ENCODE assay signal across 19 mouse cellular contexts in genomic region chr11:50354162-50354561, GRCm38 (mm10). TPM values are rescaled to one million over a fixed set of nuclear protein-coding genes. Genes with fewer than 3 reads are reported as not detected.
DNase-seq lines count a peak whose midpoint lies in the region; ATAC-seq and TF ChIP-seq lines count a peak whose summit lies in the region.
"Had no signal": no experiment of that assay in that cellular context is flagged by ENCODE, and none has a peak within 500 bp of the region (broad histone marks: within the 10 kb centered on the region; RNA-seq: fewer than 3 reads in every experiment).

TSS of gene Cby3 (plus strand) at chr11:50354462.

- peak within 1 kb of the TSS; percentile 89 for H3K27ac ChIP-seq in kidney, postnatal 0 days
- H3K27ac ChIP-seq in liver, embryonic 16.5 days (ENCODE audit: low read length): peak within 1 kb of the TSS; percentile 22; the same call in 1 of the 2 replicates
- H3K27ac ChIP-seq: forebrain, embryonic 13.5 days; hindbrain, embryonic 13.5 days; midbrain, embryonic 15.5 days; neural tube, embryonic 15.5 days had no signal

- TF ChIP-seq CTCF in kidney, postnatal 0 days (IDR thresholded peaks at IDR 0.05; ENCODE audit: low read depth): peak; percentile 40
- peak; percentile 23; the same call in 1 of the 2 replicates for TF ChIP-seq CTCF in E14TG2a.4 (conservative IDR thresholded peaks at IDR 0.05; ENCODE audit: low read length)

- no peaks in the 10 kb centered on the region for H3K4me1 ChIP-seq in kidney, postnatal 0 days (replicated peaks; ENCODE audit: insufficient read depth, low read length)
- peaks cover 8% of the 10 kb centered on the region for H3K4me1 ChIP-seq in E14TG2a.4 (replicated peaks; ENCODE audit: low read depth, low read length)
- peaks cover 4% of the 10 kb centered on the region; the same call in 1 of the 2 replicates for H3K4me1 ChIP-seq in liver, embryonic 16.5 days (ENCODE audit: control insufficient read depth, low read depth, low read length)
- H3K4me1 ChIP-seq: forebrain, embryonic 13.5 days had no signal

- H3K4me3 ChIP-seq in kidney, postnatal 0 days (replicated peaks; ENCODE audit: low read depth, low read length): no peak within 1 kb of the TSS
- H3K4me3 ChIP-seq in E14TG2a.4 (replicated peaks; ENCODE audit: low read length): no peak within 1 kb of the TSS
- H3K4me3 ChIP-seq in liver, embryonic 16.5 days (ENCODE audit: low read depth, low read length): no peak within 1 kb of the TSS
- H3K4me3 ChIP-seq: forebrain, embryonic 13.5 days; hindbrain, embryonic 13.5 days; midbrain, embryonic 15.5 days; neural tube, embryonic 15.5 days had no signal

- H3K9ac ChIP-seq in kidney, postnatal 0 days (ENCODE audit: low read depth, low read length): no peak within 1 kb of the TSS
- no peak within 1 kb of the TSS for H3K9ac ChIP-seq in liver, embryonic 16.5 days (ENCODE audit: low read depth, low read length)
- H3K9ac ChIP-seq: forebrain, embryonic 13.5 days; hindbrain, embryonic 13.5 days; midbrain, embryonic 15.5 days; neural tube, embryonic 15.5 days had no signal

- no peaks in the 10 kb centered on the region for H3K36me3 ChIP-seq in kidney, postnatal 0 days (ENCODE audit: insufficient read depth, low read length)
- peaks cover 6% of the 10 kb centered on the region; the same call in 1 of the 2 replicates for H3K36me3 ChIP-seq in E14TG2a.4 (ENCODE audit: insufficient read depth, low read length)
- H3K36me3 ChIP-seq in liver, embryonic 16.5 days (ENCODE audit: control insufficient read depth, insufficient read depth): no peaks in the 10 kb centered on the region
- H3K36me3 ChIP-seq: hindbrain, embryonic 13.5 days; midbrain, embryonic 15.5 days; neural tube, embryonic 15.5 days had no signal

- H3K4me2 ChIP-seq in kidney, postnatal 0 days (ENCODE audit: low read length): no peak within 1 kb of the TSS
- no peak within 1 kb of the TSS for H3K4me2 ChIP-seq in liver, embryonic 16.5 days (ENCODE audit: low read depth, low read length)
- H3K4me2 ChIP-seq: forebrain, embryonic 13.5 days; heart, embryonic 11.5 days; hindbrain, embryonic 13.5 days; midbrain, embryonic 15.5 days; neural tube, embryonic 15.5 days had no signal

- H3K9me3 ChIP-seq in kidney, postnatal 0 days (replicated peaks; ENCODE audit: low read length): no peaks in the 10 kb centered on the region
- H3K9me3 ChIP-seq in E14TG2a.4 (ENCODE audit: low read length): no peaks in the 10 kb centered on the region
- no peaks in the 10 kb centered on the region for H3K9me3 ChIP-seq in liver, embryonic 16.5 days (replicated peaks; ENCODE audit: control insufficient read depth, low read length)
- H3K9me3 ChIP-seq: forebrain, embryonic 13.5 days; hindbrain, embryonic 13.5 days; midbrain, embryonic 15.5 days; neural tube, embryonic 15.5 days had no signal

- no peaks in the 10 kb centered on the region for H3K27me3 ChIP-seq in kidney, postnatal 0 days (ENCODE audit: insufficient read depth, low read length)
- H3K27me3 ChIP-seq in E14TG2a.4 (ENCODE audit: insufficient read depth, low read length): peaks cover 21% of the 10 kb centered on the region
- peaks cover 13% of the 10 kb centered on the region for H3K27me3 ChIP-seq in liver, embryonic 16.5 days (ENCODE audit: control insufficient read depth, insufficient read depth, low read depth, low read length)
- H3K27me3 ChIP-seq: midbrain, embryonic 15.5 days had no signal

- no peak for DNase-seq in kidney, postnatal 0 days (ENCODE audit: low spot score)
- DNase-seq in kidney, adult 18-20 months: no peak
- DNase-seq in ES-CJ7 (ENCODE audit: low read depth, low spot score): peak; percentile 30
- DNase-seq in urinary bladder, postnatal 10 days (ENCODE audit: low spot score): no peak
- no peak for DNase-seq in right cerebral cortex, postnatal 4 days
- DNase-seq: adrenal gland, adult 8-10 months; cerebellum, adult 9-11 months; right cerebral cortex, postnatal 14 days; thymus, postnatal 14 days had no signal

- ATAC-seq in kidney, postnatal 0 days (replicated peaks; ENCODE audit: low FRiP score, low read depth): no peak
- ATAC-seq in liver, embryonic 16.5 days (ENCODE audit: low read depth): no peak
- ATAC-seq: forebrain, embryonic 13.5 days; inflammation-experienced regulatory T-cells, adult 6 months; lung, postnatal 0 days; midbrain, embryonic 15.5 days had no signal

RNA-seq across cellular contexts. Expression of gene Cby3, which starts in this region (rescaled TPM):
- 1.4 and 1.5 TPM in 2 replicates for polyA plus RNA-seq in kidney, postnatal 0 days (2015; fragmentation: Nextera tagmentation; extraction: Ambion mirVana)
- not detected in 2 replicates for polyA plus RNA-seq in liver, embryonic 16.5 days (2015; fragmentation: Nextera tagmentation; extraction: Ambion mirVana)
- polyA plus RNA-seq: embryonic facial prominence, embryonic 11.5 days; heart, embryonic 11.5 days; inflammation-experienced regulatory T-cells, adult 6 months had no signal
